Mouse (Mus musculus) left cerebral cortex, postnatal 36 days (tissue): ENCODE measurements around the gene Cacng5. TPM values are rescaled to one million over a fixed set of nuclear protein-coding genes. Genes with fewer than 3 reads are reported as not detected.

Experiments used
- DNase-seq, 2 experiments: peaks; one replicate each; pipeline ENCODE4 v3.0.0; 2021 to 2022; ENCODE audit warnings: low spot score in 2 of 2, mixed read lengths in 1 of 2
- intact Hi-C: fragments of 180-260 bp; cut with DNase I; formaldehyde crosslinking; loops from one replicate; pipeline ENCODE4 v1.15.1; 2025
- total RNA-seq, 2 experiments: library from RNA; stranded (reverse); gene quantifications; 2 replicates each; pipeline ENCODE4 v1.2.3; 2021

Cacng5 gene
- total RNA-seq, 2 experiments from 2014 or later, result 10.4 to 17.1 TPM

GRCm38 (mm10) chr11:107895635-107896034 lies 19.2 kb downstream of the Cacng5 start:
- intact Hi-C loops, result no loop called here

DNA sequence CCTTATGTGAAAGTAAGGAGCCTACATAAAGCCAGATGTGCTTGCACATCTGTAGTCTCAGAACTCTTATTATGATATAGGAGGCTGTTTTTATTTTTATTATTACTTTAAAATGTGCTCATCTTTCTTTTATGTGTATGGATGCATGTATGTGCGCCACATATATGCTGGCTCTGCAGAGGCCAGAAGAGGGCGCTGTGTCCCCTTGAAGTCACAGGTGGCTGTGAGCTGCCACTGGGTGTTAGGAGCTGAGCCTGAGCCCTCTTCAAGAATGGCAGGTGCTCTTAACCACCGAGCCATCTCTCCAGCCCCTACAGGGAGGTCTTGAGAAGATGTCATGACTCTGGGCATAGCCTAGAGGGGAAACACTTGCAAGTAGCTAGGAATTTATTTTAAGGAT lies 23.5 kb downstream of the Cacng5 start:
- intact Hi-C loops, result no loop called here
- no peak for DNase-seq

More at GRCm38 (mm10) chr11:107895635-107896034, 19.2 kb downstream of the Cacng5 start:
- no peak for DNase-seq

- no peak for DNase-seq
- intact Hi-C loops, result no loop called here
Observed at GRCm38 (mm10) chr11:107887342-107887741, 27.5 kb downstream of the Cacng5 start.

- intact Hi-C loops, result no loop called here
- no peak for DNase-seq
Observed at GRCm38 (mm10) chr11:107876840-107877239, 38.0 kb downstream of the Cacng5 start.

DNA sequence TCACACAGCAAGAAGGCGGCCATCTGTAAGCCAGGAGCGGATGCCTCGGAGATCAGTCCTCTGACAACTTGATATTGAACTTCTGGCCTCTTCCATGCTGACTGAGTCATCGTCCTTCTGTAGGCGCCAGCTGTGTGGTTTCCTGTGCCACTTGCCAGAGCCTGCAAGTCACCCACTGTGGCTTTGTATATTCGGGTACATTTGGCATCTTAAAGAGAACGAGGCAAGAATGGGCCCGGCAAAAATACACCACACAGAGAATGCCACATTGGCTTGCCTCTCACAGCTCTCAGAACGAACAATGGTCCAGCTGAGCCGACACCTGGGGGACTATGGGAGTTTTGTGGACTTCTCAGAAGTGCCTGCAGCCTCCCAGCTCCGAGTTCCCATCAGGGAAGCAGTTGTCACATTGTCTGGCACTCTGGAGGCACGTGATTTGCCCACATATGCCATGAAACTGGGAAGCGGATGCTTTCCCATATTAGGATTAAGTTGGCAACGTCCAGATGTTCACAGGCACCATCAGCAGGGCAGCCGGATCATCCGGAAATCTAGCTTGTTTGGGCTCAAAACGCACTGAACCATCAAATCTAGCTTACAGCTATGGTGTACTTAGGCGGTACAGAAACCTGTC lies 38.9 kb downstream of the Cacng5 start:
- DNase-seq, result peak in 1 of 2 experiments; percentile 35
- intact Hi-C loops, result no loop called here

DNA sequence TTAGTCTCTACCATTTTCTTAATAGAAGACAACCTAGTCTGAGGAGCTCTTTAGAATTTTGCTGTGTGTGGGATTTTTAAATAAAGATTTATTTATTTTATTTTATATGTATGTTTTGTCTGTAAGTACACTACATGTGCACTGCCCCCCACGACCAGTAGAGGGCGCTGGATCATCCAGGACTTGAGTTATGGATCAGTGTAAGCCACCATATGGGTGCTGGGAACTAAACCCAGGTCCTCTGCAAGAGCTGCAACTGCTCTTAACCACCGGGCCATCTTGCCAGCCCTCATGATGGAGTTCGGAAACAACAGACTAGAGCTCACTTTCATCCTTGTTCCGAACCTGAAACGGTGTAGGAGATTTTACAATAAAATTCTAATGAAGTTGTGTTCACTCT lies 42.1 kb downstream of the Cacng5 start:
- no peak for DNase-seq
- intact Hi-C loops, result no loop called here

- peak; percentile 54 to 66 for DNase-seq
- intact Hi-C loops, result loop anchor here (5.0 kb wide), 1 partner anchor 45 kb away; no protein-coding TSS in a partner anchor
Observed at GRCm38 (mm10) chr11:107867509-107867908, 47.3 kb downstream of the Cacng5 start.

DNA sequence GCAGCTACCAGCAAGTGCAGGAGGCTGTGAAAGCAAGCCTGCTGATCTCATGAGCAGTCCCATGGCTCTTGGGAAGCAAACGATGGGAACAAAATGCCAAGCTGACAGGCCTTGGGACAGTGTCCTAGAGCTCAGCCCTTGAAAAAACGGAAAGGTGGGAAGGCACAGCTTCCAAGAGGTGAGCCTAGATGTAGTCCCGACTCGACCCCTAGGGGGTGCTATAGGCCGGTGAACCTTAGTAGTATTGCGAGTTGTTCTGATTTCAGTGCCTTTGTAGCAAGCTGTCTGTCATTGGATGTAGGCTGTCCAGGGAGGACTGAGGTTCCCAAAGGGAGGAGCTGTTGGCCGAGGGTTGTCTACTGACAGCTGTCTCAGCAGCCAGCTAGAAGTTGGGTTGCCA lies 49.7 kb downstream of the Cacng5 start:
- intact Hi-C loops, result loop anchor here (5.0 kb wide), 1 partner anchor 47 kb away; no protein-coding TSS in a partner anchor
- DNase-seq, result peak; percentile 76

- intact Hi-C loops, result loop anchor here (1.0 to 5.0 kb wide), 3 partner anchors 118 to 553 kb away; no protein-coding TSS in a partner anchor
Observed at GRCm38 (mm10) chr11:107864024-107864423, 50.8 kb downstream of the Cacng5 start.

GRCm38 (mm10) chr11:107861738-107862137 lies 53.1 kb downstream of the Cacng5 start:
- no peak for DNase-seq
- intact Hi-C loops, result loop anchor here (5.0 kb wide), 2 partner anchors 516 to 556 kb away; no protein-coding TSS in a partner anchor

More at GRCm38 (mm10) chr11:107864024-107864423, 50.8 kb downstream of the Cacng5 start:
- peak; percentile 61 to 71 for DNase-seq

- no peak for DNase-seq
- intact Hi-C loops, result loop anchor here (5.0 to 10.0 kb wide), 3 partner anchors 345 to 557 kb away; no protein-coding TSS in a partner anchor
Observed at GRCm38 (mm10) chr11:107859871-107860270, 55.0 kb downstream of the Cacng5 start.

GRCm38 (mm10) chr11:107859288-107859687 lies 55.6 kb downstream of the Cacng5 start:
- intact Hi-C loops, result loop anchor here (10.0 kb wide), 1 partner anchor 344 kb away; no protein-coding TSS in a partner anchor
- DNase-seq, result peak; percentile 42 to 47

DNA sequence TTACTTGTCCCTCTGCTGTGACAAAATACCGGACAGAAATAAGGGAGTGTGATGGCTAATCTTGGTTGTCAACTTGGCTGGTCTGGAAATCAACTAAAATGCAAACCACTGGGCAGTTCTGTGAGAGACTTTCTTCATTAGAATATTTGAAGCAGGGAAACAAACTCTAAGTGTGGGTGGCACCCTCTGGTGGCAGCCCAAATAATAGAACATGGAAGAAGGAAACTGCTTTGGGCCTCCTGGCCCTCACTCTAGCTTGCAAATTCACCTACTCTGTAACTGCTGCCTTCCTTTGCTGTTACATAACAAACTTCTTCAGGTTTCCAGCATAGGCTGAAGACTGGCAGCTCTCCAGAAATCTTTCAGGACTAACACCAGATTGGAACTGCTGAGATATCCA lies 61.8 kb downstream of the Cacng5 start:
- intact Hi-C loops, result loop anchor here (1.0 to 10.0 kb wide), 2 partner anchors 224 to 338 kb away; no protein-coding TSS in a partner anchor

GRCm38 (mm10) chr11:107849621-107850020 lies 65.2 kb downstream of the Cacng5 start:
- intact Hi-C loops, result loop anchor here (5.0 to 10.0 kb wide), 2 partner anchors 37 to 335 kb away; no protein-coding TSS in a partner anchor
- DNase-seq, result no peak

More for the DNA sequence above, 61.8 kb downstream of the Cacng5 start:
- DNase-seq, result peak; percentile 45 to 66

GRCm38 (mm10) chr11:107844175-107844574 lies 70.7 kb downstream of the Cacng5 start:
- no peak for DNase-seq
- intact Hi-C loops, result no loop called here

- no peak for DNase-seq
- intact Hi-C loops, result no loop called here
Observed at GRCm38 (mm10) chr11:107833351-107834040, 81.4 kb downstream of the Cacng5 start.

Other genes with a start within 250 kb of the Cacng5 start
- gene Cacng1, start 198.5 kb downstream of the Cacng5 start, total RNA-seq, result not detected
- 10 to 100 TPM; 30.7 to 31.8 TPM for gene Cacng4, start 120.5 kb downstream of the Cacng5 start, total RNA-seq